Mouse (Mus musculus) kidney, adult 2 months (tissue): Measurements from ENCODE around the gene Padi6.

Experiments used
- CTCF ChIP-seq: fragments of 200-500 bp; conservative IDR thresholded peaks from 2 replicates; pipeline ENCODE4 v1.5.1; 2011; ENCODE audit warnings: low read depth, mild to moderate bottlenecking, control low read depth, low read length, moderate library complexity, mixed read lengths; ENCODE audit not compliant: insufficient read depth, insufficient read length
- POLR2A ChIP-seq: fragments of 200-500 bp; IDR thresholded peaks from one replicate; pipeline ENCODE4 v1.6.1; 2011; ENCODE audit warnings: low read depth, low read length, control low read depth

DNA sequence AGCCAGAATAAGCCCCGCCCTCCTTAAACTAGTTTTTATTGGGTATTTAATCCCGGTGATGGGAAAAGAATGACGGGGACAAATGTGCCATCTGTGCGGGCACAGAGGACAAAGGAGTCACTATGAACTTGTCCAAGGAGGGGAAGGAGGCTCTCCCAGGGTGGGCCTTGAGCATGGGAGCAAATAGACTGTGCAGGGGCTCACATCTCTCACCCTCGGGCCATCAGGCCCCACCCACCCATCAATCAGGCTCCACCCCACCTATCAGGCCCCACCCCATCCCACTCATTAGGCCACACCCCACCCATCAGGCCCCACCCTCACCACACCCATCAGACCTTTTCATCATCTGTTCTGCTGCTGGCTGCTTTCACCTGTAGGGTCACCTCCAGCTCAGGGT is 26.5 kb upstream of the Padi6 start:
- TF ChIP-seq CTCF (no peak), POLR2A (no peak)
